Mouse (Mus musculus) CH12.LX (cell line): ENCODE results near the gene Tnfrsf21. TPM values are rescaled to one million over a fixed set of nuclear protein-coding genes. Genes with fewer than 3 reads are reported as not detected.

Source experiments
- DNase-seq: peaks from one replicate; pipeline ENCODE4 v3.0.0-alpha.2; 2013; ENCODE audit errors: extremely low read depth
- H3K27ac ChIP-seq: 2 replicates; pipeline ENCODE4 v1.5.1; 2012; ENCODE audit warnings: low read depth, mild to moderate bottlenecking, control low read depth, moderate library complexity; ENCODE audit not compliant: insufficient read depth
- H3K27me3 ChIP-seq: replicated peaks from 2 replicates; pipeline ENCODE3; 2012; ENCODE audit warnings: inconsistent platforms
- H3K36me3 ChIP-seq, 2 experiments: replicated peaks in 1 of 2; 2 replicates each; pipeline versions ENCODE3 to v1.6.1; 2012; ENCODE audit warnings: inconsistent platforms in 1 of 2, low read length in 1 of 2, mild to moderate bottlenecking in 1 of 2, mixed read lengths in 1 of 2, moderate library complexity in 1 of 2; ENCODE audit not compliant: control insufficient read depth in 1 of 2, insufficient read depth in 1 of 2
- H3K4me1 ChIP-seq, 2 experiments: 2 replicates each; pipeline ENCODE4 v1.6.1; 2012; ENCODE audit warnings: inconsistent platforms in 1 of 2, moderate library complexity in 1 of 2; ENCODE audit not compliant: insufficient read depth in 2 of 2, control insufficient read depth in 1 of 2
- H3K4me2 ChIP-seq: 2 replicates; pipeline ENCODE4 v1.6.1; 2012; ENCODE audit warnings: low read depth, mild to moderate bottlenecking, control low read depth; ENCODE audit not compliant: poor library complexity, insufficient read depth, severe bottlenecking
- H3K4me3 ChIP-seq, 3 experiments: fragments of 150-350 bp in 1 of 3; sonication (generic) in 1 of 3; replicated peaks in 1 of 3; 2 replicates each; pipeline versions ENCODE3 to v1.5.1; 2011 to 2012; ENCODE audit warnings: low read depth in 2 of 3, low read length in 2 of 3, mild to moderate bottlenecking in 2 of 3, moderate library complexity in 2 of 3, control low read depth in 1 of 3, improper control_type of control experiment in 1 of 3, inconsistent platforms in 1 of 3, mixed read lengths in 1 of 3; ENCODE audit not compliant: poor library complexity in 1 of 3
- H3K79me2 ChIP-seq: replicated peaks from 2 replicates; pipeline ENCODE4 v1.6.1; 2012; ENCODE audit warnings: mild to moderate bottlenecking, moderate library complexity; ENCODE audit not compliant: control insufficient read depth, poor library complexity, insufficient read depth, severe bottlenecking; ENCODE audit errors: extremely low read depth
- H3K9ac ChIP-seq: 2 replicates; pipeline ENCODE4 v1.6.1; 2012; ENCODE audit warnings: low read depth, mild to moderate bottlenecking, control low read depth, moderate library complexity; ENCODE audit not compliant: insufficient read depth
- H3K9me3 ChIP-seq: replicated peaks from 2 replicates; pipeline ENCODE3; 2012; ENCODE audit warnings: low read length, inconsistent platforms, mixed read lengths
- CTCF ChIP-seq, 2 experiments: IDR thresholded peaks in 1 of 2; conservative IDR thresholded peaks in 1 of 2; 2 replicates each; pipeline ENCODE4 v1.5.1; 2011 to 2012; ENCODE audit warnings: low read depth in 2 of 2, low read length in 2 of 2, improper control_type of control experiment in 1 of 2, inconsistent platforms in 1 of 2, mild to moderate bottlenecking in 1 of 2, moderate library complexity in 1 of 2
- E2F4 ChIP-seq: IDR thresholded peaks from 2 replicates; pipeline ENCODE4 v1.6.1; 2011; ENCODE audit warnings: low read depth, low read length, improper control_type of control experiment; ENCODE audit not compliant: insufficient replicate concordance
- GABPA ChIP-seq: IDR thresholded peaks from 2 replicates; pipeline ENCODE4 v1.6.1; 2012; ENCODE audit warnings: low read depth, low read length, improper control_type of control experiment, inconsistent platforms; ENCODE audit not compliant: insufficient replicate concordance
- HCFC1 ChIP-seq: IDR thresholded peaks from 2 replicates; pipeline ENCODE4 v1.6.1; 2012; ENCODE audit warnings: low read depth, mild to moderate bottlenecking, inconsistent platforms, low read length, improper control_type of control experiment
- IRF4 ChIP-seq: IDR thresholded peaks from 2 replicates; pipeline ENCODE4 v1.6.1; 2014; ENCODE audit warnings: low read depth, mild to moderate bottlenecking, inconsistent platforms, low read length, improper control_type of control experiment
- JUN ChIP-seq: IDR thresholded peaks from 2 replicates; pipeline ENCODE4 v1.6.1; 2011; ENCODE audit warnings: low read depth, mild to moderate bottlenecking, low read length, improper control_type of control experiment, moderate library complexity; ENCODE audit not compliant: insufficient read depth
- KAT2A ChIP-seq: IDR thresholded peaks from 2 replicates; pipeline ENCODE4 v1.6.1; 2012; ENCODE audit warnings: low read length, improper control_type of control experiment, inconsistent platforms; ENCODE audit not compliant: insufficient replicate concordance
- MAX ChIP-seq: IDR thresholded peaks from 2 replicates; pipeline ENCODE4 v1.6.1; 2011; ENCODE audit warnings: low read length, improper control_type of control experiment
- MAZ ChIP-seq: IDR thresholded peaks from 2 replicates; pipeline ENCODE4 v1.6.1; 2012; ENCODE audit warnings: low read depth, mild to moderate bottlenecking, inconsistent platforms, low read length, improper control_type of control experiment, moderate library complexity
- MEF2A ChIP-seq: IDR thresholded peaks from 2 replicates; pipeline ENCODE4 v1.6.1; 2014; ENCODE audit warnings: low read depth, mild to moderate bottlenecking, inconsistent platforms, low read length, improper control_type of control experiment, borderline replicate concordance
- NRF1 ChIP-seq: IDR thresholded peaks from 2 replicates; pipeline ENCODE4 v1.6.1; 2014; ENCODE audit warnings: low read depth, mild to moderate bottlenecking, inconsistent platforms, low read length, improper control_type of control experiment, moderate library complexity
- PAX5 ChIP-seq: IDR thresholded peaks from 2 replicates; pipeline ENCODE4 v1.6.1; 2012; ENCODE audit warnings: low read length, inconsistent platforms, mixed read lengths
- POLR2AphosphoS2 ChIP-seq: IDR thresholded peaks from 2 replicates; pipeline ENCODE4 v1.6.1; 2011; ENCODE audit warnings: low read depth, low read length, improper control_type of control experiment
- RCOR1 ChIP-seq: conservative IDR thresholded peaks from 2 replicates; pipeline ENCODE4 v1.6.1; 2012; ENCODE audit warnings: low read depth, mild to moderate bottlenecking, inconsistent platforms, low read length, improper control_type of control experiment
- TBP ChIP-seq: conservative IDR thresholded peaks from 2 replicates; pipeline ENCODE4 v1.6.1; 2011; ENCODE audit warnings: low read depth, low read length, improper control_type of control experiment
- TCF12 ChIP-seq: IDR thresholded peaks from 2 replicates; pipeline ENCODE4 v1.6.1; 2014; ENCODE audit warnings: low read depth, mild to moderate bottlenecking, inconsistent platforms, low read length, improper control_type of control experiment
- UBTF ChIP-seq: IDR thresholded peaks from 2 replicates; pipeline ENCODE4 v1.6.1; 2012; ENCODE audit warnings: low read depth, mild to moderate bottlenecking, inconsistent platforms, low read length, improper control_type of control experiment, moderate library complexity
- USF2 ChIP-seq: conservative IDR thresholded peaks from 2 replicates; pipeline ENCODE4 v1.6.1; 2011; ENCODE audit warnings: low read depth, low read length, improper control_type of control experiment
- ZMIZ1 ChIP-seq: IDR thresholded peaks from 2 replicates; pipeline ENCODE4 v1.6.1; 2012; ENCODE audit warnings: low read depth, mild to moderate bottlenecking, inconsistent platforms, low read length, improper control_type of control experiment
- ZNF384 ChIP-seq: IDR thresholded peaks from 2 replicates; pipeline ENCODE4 v1.6.1; 2012; ENCODE audit warnings: low read depth, low read length, improper control_type of control experiment, inconsistent platforms
- dilution Hi-C: fragments of 300-500 bp; cut with MboI; formaldehyde crosslinking; loops from 2 replicates; pipeline ENCODE4 v1.14.3; 2020; ENCODE audit warnings: low sequenced_read_pairs; ENCODE audit not compliant: extremely low pct_unique_long_range_greater_than_20kb, extremely low pct_ligation_motif_present
- in situ Hi-C: fragments of 300-500 bp; cut with MboI; formaldehyde crosslinking; loops from 3 replicates; pipeline ENCODE4 v1.14.3; 2019; ENCODE audit warnings: low sequenced_read_pairs, low pct_ligation_motif_present, low pct_unique_long_range_greater_than_20kb, mixed read lengths
- polyA plus RNA-seq: library from polyadenylated mRNA; unstranded; fragments of >175 nt; gene quantifications from 2 replicates; pipeline ENCODE4 v1.2.1, GENCODE M21; 2012; ENCODE audit warnings: low read depth; ENCODE audit not compliant: insufficient read length
- total RNA-seq, 2 experiments: library from RNA; depleted of rRNA; stranded (reverse); fragments of 300-350 nt in 1 of 2; fragments of >200 nt in 1 of 2; gene quantifications; 2 replicates each; pipeline ENCODE4 v1.2.3; 2012 to 2014

Gene Tnfrsf21
- total and polyA plus RNA-seq, 3 experiments, result 0.10 TPM; not detected in 2

- Histone ChIP-seq H3K79me2 (no peaks in the 10 kb centered on the region), H3K9ac (no peak overlapping the region), H3K36me3 (no peaks in the 10 kb centered on the region), H3K27me3 (no peaks in the 10 kb centered on the region), H3K9me3 (peaks cover 25% of the 10 kb centered on the region), H3K4me3 (no peak overlapping the region), H3K27ac (no peak overlapping the region), H3K4me2 (no peak overlapping the region), H3K4me1 (no peaks in the 10 kb centered on the region)
- no peak for DNase-seq
- no peak for TF ChIP-seq KAT2A
- TF ChIP-seq POLR2AphosphoS2, result no peak
- no peak for TF ChIP-seq MAX
- no peak for TF ChIP-seq IRF4
- no peak for TF ChIP-seq USF2
- no peak for TF ChIP-seq ZMIZ1
- TF ChIP-seq GABPA, result no peak
- TF ChIP-seq E2F4, result no peak
- in situ Hi-C loops, result no loop called here
- dilution Hi-C loops, result no loop called here
These were observed 9.7 kb downstream of the Tnfrsf21 start for GRCm38 (mm10) chr17:43025819-43026593.

DNA sequence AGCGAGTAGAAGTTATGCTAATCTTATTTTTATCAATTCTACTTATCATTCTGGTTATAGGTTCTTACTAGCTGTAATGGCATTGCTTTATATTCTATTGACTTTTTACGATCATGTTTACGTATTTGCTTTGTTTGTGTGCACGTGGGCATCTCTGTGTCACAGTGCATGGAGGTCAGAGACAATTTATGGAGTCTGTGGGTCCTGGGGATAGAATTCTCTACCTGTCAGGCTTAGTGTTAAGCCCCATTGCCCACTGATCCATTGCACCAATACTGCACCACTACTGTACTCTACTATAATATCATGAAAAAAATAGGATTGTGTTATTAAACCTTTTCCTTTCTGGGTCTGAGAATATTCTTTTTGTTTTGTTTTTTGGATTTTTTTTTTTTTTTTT, 10.4 kb downstream of the Tnfrsf21 start:
- peaks cover 24% of the 10 kb centered on the region for H3K9me3 ChIP-seq
- no peak for DNase-seq
- no peaks in the 10 kb centered on the region for H3K36me3 ChIP-seq
- no peak overlapping the region for H3K9ac ChIP-seq
- in situ Hi-C loops (no loop called here), dilution Hi-C loops (no loop called here)
- H3K4me1 ChIP-seq, result no peaks in the 10 kb centered on the region
- H3K27ac ChIP-seq, result no peak overlapping the region
- no peaks in the 10 kb centered on the region for H3K79me2 ChIP-seq
- H3K4me3 ChIP-seq, result no peak overlapping the region
- no peaks in the 10 kb centered on the region for H3K27me3 ChIP-seq
- TF ChIP-seq CTCF (conservative IDR thresholded peaks at IDR 0.05 in 1 of 2, IDR thresholded peaks at IDR 0.05 in 1 of 2; ENCODE audit: low read depth in 2 of 2, low read length in 2 of 2), result no peak
- no peak for TF ChIP-seq MEF2A
- no peak overlapping the region for H3K4me2 ChIP-seq

- Histone ChIP-seq H3K4me1 (peaks cover 0 to 10% of the 10 kb centered on the region in 2 experiments; a peak in 2 of 4 replicates), H3K4me2 (no peak overlapping the region), H3K27me3 (no peaks in the 10 kb centered on the region), H3K27ac (no peak overlapping the region), H3K4me3 (no peak overlapping the region), H3K9ac (no peak overlapping the region), H3K79me2 (no peaks in the 10 kb centered on the region), H3K9me3 (peaks cover 14% of the 10 kb centered on the region), H3K36me3 (no peaks in the 10 kb centered on the region)
- dilution Hi-C loops, result no loop called here
- DNase-seq, result no peak
- in situ Hi-C loops, result no loop called here
- no peak for TF ChIP-seq TBP
- no peak for TF ChIP-seq RCOR1
- no peak for TF ChIP-seq HCFC1
- no peak for TF ChIP-seq PAX5
- TF ChIP-seq ZNF384, result no peak
- no peak for TF ChIP-seq UBTF
- no peak for TF ChIP-seq POLR2AphosphoS2
- TF ChIP-seq E2F4, result no peak
- no peak for TF ChIP-seq TCF12
- no peak for TF ChIP-seq JUN
- TF ChIP-seq MEF2A, result no peak
- no peak for TF ChIP-seq NRF1
- TF ChIP-seq MAZ, result no peak
These were observed 13.2 kb downstream of the Tnfrsf21 start for GRCm38 (mm10) chr17:43029546-43029945.
